10 mouse cellular contexts compared by ENCODE assay signal in genomic region chr9:20861821-20862220, GRCm38 (mm10). TPM values are rescaled to one million over a fixed set of nuclear protein-coding genes. Genes with fewer than 3 reads are reported as not detected.
A peak's percentile ranks its signal among the peaks of the same experiment; 100 is the strongest.
DNase-seq lines count a peak whose midpoint lies in the region; ATAC-seq and TF ChIP-seq lines count a peak whose summit lies in the region.
"Had no signal": no experiment of that assay in that cellular context is flagged by ENCODE, and none has a peak within 500 bp of the region (broad histone marks: within the 10 kb centered on the region; RNA-seq: fewer than 3 reads in every experiment).

No protein-coding gene starts in this region.

- no peak overlapping the region for H3K4me3 ChIP-seq in forebrain, postnatal 0 days (ENCODE audit: low read depth, low read length)
- H3K4me3 ChIP-seq in forebrain, embryonic 13.5 days, result no peak overlapping the region
- no peak overlapping the region for H3K4me3 ChIP-seq in midbrain, embryonic 14.5 days (replicated peaks; ENCODE audit: low read depth, low read length)
- H3K4me3 ChIP-seq in midbrain, embryonic 15.5 days, result no peak overlapping the region
- H3K4me3 ChIP-seq in embryonic facial prominence, embryonic 11.5 days (ENCODE audit: low read depth, low read length), result no peak overlapping the region
- no peak overlapping the region for H3K4me3 ChIP-seq in heart, embryonic 11.5 days (ENCODE audit: low read depth, low read length)
- H3K4me3 ChIP-seq: heart, embryonic 15.5 days; myocyte had no signal

- H3K9me3 ChIP-seq in forebrain, postnatal 0 days (ENCODE audit: low read length), result no peaks in the 10 kb centered on the region
- H3K9me3 ChIP-seq in forebrain, embryonic 13.5 days (replicated peaks), result no peaks in the 10 kb centered on the region
- H3K9me3 ChIP-seq in midbrain, embryonic 14.5 days (ENCODE audit: control insufficient read depth, low read length), result no peaks in the 10 kb centered on the region
- H3K9me3 ChIP-seq in midbrain, embryonic 15.5 days, result no peaks in the 10 kb centered on the region
- no peaks in the 10 kb centered on the region for H3K9me3 ChIP-seq in embryonic facial prominence, embryonic 11.5 days (replicated peaks; ENCODE audit: control insufficient read depth, low read length)
- no peaks in the 10 kb centered on the region for H3K9me3 ChIP-seq in heart, embryonic 11.5 days (replicated peaks; ENCODE audit: control insufficient read depth, low read length)
- H3K9me3 ChIP-seq: heart, embryonic 15.5 days had no signal

- ATAC-seq in forebrain, postnatal 0 days, result no peak
- ATAC-seq in forebrain, embryonic 13.5 days, result no peak
- ATAC-seq in midbrain, embryonic 14.5 days (ENCODE audit: low FRiP score, low TSS enrichment), result no peak
- ATAC-seq in midbrain, embryonic 15.5 days (replicated peaks), result no peak
- no peak for ATAC-seq in embryonic facial prominence, embryonic 11.5 days (replicated peaks; ENCODE audit: insufficient number of reproducible peaks, low FRiP score, low TSS enrichment, low read depth)
- no peak for ATAC-seq in heart, embryonic 11.5 days (replicated peaks; ENCODE audit: insufficient number of reproducible peaks, low FRiP score, low TSS enrichment)

- WGBS in forebrain, postnatal 0 days, result 6% methylated on average over 4 of the region's 4 CpGs
- 12% methylated on average over 4 of the region's 4 CpGs for WGBS in forebrain, embryonic 13.5 days
- WGBS in midbrain, embryonic 14.5 days, result 8% methylated on average over 4 of the region's 4 CpGs
- WGBS in midbrain, embryonic 15.5 days, result 11% methylated on average over 4 of the region's 4 CpGs
- 5% methylated on average over 4 of the region's 4 CpGs for WGBS in embryonic facial prominence, embryonic 11.5 days
- 11% methylated on average over 4 of the region's 4 CpGs for WGBS in heart, embryonic 11.5 days (ENCODE audit: insufficient replicate concordance)

- no peak overlapping the region for H3K9ac ChIP-seq in forebrain, postnatal 0 days
- no peak overlapping the region for H3K9ac ChIP-seq in forebrain, embryonic 13.5 days
- H3K9ac ChIP-seq in midbrain, embryonic 14.5 days (replicated peaks; ENCODE audit: low read length), result no peak overlapping the region
- no peak overlapping the region for H3K9ac ChIP-seq in midbrain, embryonic 15.5 days
- no peak overlapping the region for H3K9ac ChIP-seq in embryonic facial prominence, embryonic 11.5 days (replicated peaks; ENCODE audit: low read length)
- H3K9ac ChIP-seq in heart, embryonic 11.5 days (ENCODE audit: low read depth, low read length), result no peak overlapping the region
- H3K9ac ChIP-seq: heart, embryonic 15.5 days had no signal

- no peaks in the 10 kb centered on the region for H3K4me1 ChIP-seq in forebrain, postnatal 0 days (ENCODE audit: insufficient read depth)
- H3K4me1 ChIP-seq in forebrain, embryonic 13.5 days, result no peaks in the 10 kb centered on the region
- no peaks in the 10 kb centered on the region for H3K4me1 ChIP-seq in midbrain, embryonic 14.5 days (ENCODE audit: control insufficient read depth, insufficient read depth, low read length)
- H3K4me1 ChIP-seq in midbrain, embryonic 15.5 days, result no peaks in the 10 kb centered on the region
- H3K4me1 ChIP-seq in embryonic facial prominence, embryonic 11.5 days (ENCODE audit: control insufficient read depth, insufficient read depth, low read length), result no peaks in the 10 kb centered on the region
- no peaks in the 10 kb centered on the region for H3K4me1 ChIP-seq in heart, embryonic 11.5 days (ENCODE audit: control insufficient read depth, insufficient read depth, low read length)

- H3K27me3 ChIP-seq in forebrain, postnatal 0 days (ENCODE audit: insufficient read depth, low read length), result 0 out of 2 replicates have a peak, but pooled peaks cover 5% of the 10 kb centered on the region
- H3K27me3 ChIP-seq in forebrain, embryonic 13.5 days, result peaks cover 23% of the 10 kb centered on the region; the same call in 1 of the 2 replicates
- no peaks in the 10 kb centered on the region for H3K27me3 ChIP-seq in midbrain, embryonic 14.5 days (ENCODE audit: control insufficient read depth, insufficient read depth, low read length)
- H3K27me3 ChIP-seq in midbrain, embryonic 15.5 days (replicated peaks), result peaks cover 9% of the 10 kb centered on the region; the same call in 1 of the 2 replicates
- no peaks in the 10 kb centered on the region for H3K27me3 ChIP-seq in embryonic facial prominence, embryonic 11.5 days (ENCODE audit: control insufficient read depth, insufficient read depth, low read length)
- H3K27me3 ChIP-seq in splenic B cell, adult 2 months (ENCODE audit: control insufficient read depth, insufficient read depth, low read length, poor library complexity, severe bottlenecking), result no peaks in the 10 kb centered on the region
- H3K27me3 ChIP-seq in heart, embryonic 11.5 days (ENCODE audit: control insufficient read depth, insufficient read depth, low read length), result peaks cover 2% of the 10 kb centered on the region
- H3K27me3 ChIP-seq: heart, embryonic 15.5 days had no signal

- H3K4me2 ChIP-seq in forebrain, postnatal 0 days (ENCODE audit: low read depth), result no peak overlapping the region
- no peak overlapping the region for H3K4me2 ChIP-seq in forebrain, embryonic 13.5 days
- no peak overlapping the region for H3K4me2 ChIP-seq in midbrain, embryonic 14.5 days (ENCODE audit: low read length)
- H3K4me2 ChIP-seq in midbrain, embryonic 15.5 days, result no peak overlapping the region
- H3K4me2 ChIP-seq in embryonic facial prominence, embryonic 11.5 days (ENCODE audit: low read depth, low read length), result no peak overlapping the region
- no peak overlapping the region for H3K4me2 ChIP-seq in heart, embryonic 11.5 days
- H3K4me2 ChIP-seq: heart, embryonic 15.5 days had no signal

- no peak overlapping the region for H3K27ac ChIP-seq in forebrain, postnatal 0 days (ENCODE audit: low read depth, low read length)
- H3K27ac ChIP-seq in forebrain, embryonic 13.5 days, result no peak overlapping the region
- no peak overlapping the region for H3K27ac ChIP-seq in midbrain, embryonic 14.5 days (replicated peaks; ENCODE audit: low read depth, low read length)
- no peak overlapping the region for H3K27ac ChIP-seq in midbrain, embryonic 15.5 days
- no peak overlapping the region for H3K27ac ChIP-seq in embryonic facial prominence, embryonic 11.5 days (replicated peaks; ENCODE audit: low read depth, low read length)
- H3K27ac ChIP-seq in heart, embryonic 11.5 days (ENCODE audit: low read depth, low read length), result no peak overlapping the region
- H3K27ac ChIP-seq: heart, embryonic 15.5 days had no signal

- peak; percentile 55 for DNase-seq in forebrain, postnatal 0 days
- DNase-seq in midbrain, embryonic 14.5 days, result peak; percentile 62
- DNase-seq in embryonic facial prominence, embryonic 11.5 days (ENCODE audit: low spot score), result peak; percentile 68
- DNase-seq in splenic B cell, adult 2 months (ENCODE audit: low read depth, low spot score), result peak; percentile 65
- DNase-seq in urinary bladder, postnatal 14 days (ENCODE audit: low spot score), result no peak

- peak; percentile 64 for TF ChIP-seq CTCF in forebrain, postnatal 0 days (IDR thresholded peaks at IDR 0.05; ENCODE audit: low read depth)

- no peaks in the 10 kb centered on the region for H3K36me3 ChIP-seq in forebrain, postnatal 0 days (ENCODE audit: insufficient read depth)
- no peaks in the 10 kb centered on the region for H3K36me3 ChIP-seq in forebrain, embryonic 13.5 days (ENCODE audit: poor library complexity, severe bottlenecking)
- H3K36me3 ChIP-seq in midbrain, embryonic 14.5 days (ENCODE audit: control insufficient read depth, insufficient read depth, low read length), result no peaks in the 10 kb centered on the region
- no peaks in the 10 kb centered on the region for H3K36me3 ChIP-seq in midbrain, embryonic 15.5 days (replicated peaks)
- no peaks in the 10 kb centered on the region for H3K36me3 ChIP-seq in embryonic facial prominence, embryonic 11.5 days (replicated peaks; ENCODE audit: control insufficient read depth, insufficient read depth, low read depth, low read length)
- no peaks in the 10 kb centered on the region for H3K36me3 ChIP-seq in splenic B cell, adult 2 months (ENCODE audit: control insufficient read depth, insufficient read depth, low read length, poor library complexity, severe bottlenecking)
- no peaks in the 10 kb centered on the region for H3K36me3 ChIP-seq in heart, embryonic 11.5 days (ENCODE audit: control insufficient read depth, insufficient read depth, low read length)
- H3K36me3 ChIP-seq: heart, embryonic 15.5 days had no signal

RNA-seq across cellular contexts. Expression of gene A230050P20Rik, which starts 6.6 kb away (rescaled TPM):
- 18.0 and 22.1 TPM in 2 replicates for total RNA-seq in forebrain, postnatal 0 days (2014; rRNA removed)
- polyA plus RNA-seq in forebrain, postnatal 0 days (2015; fragmentation: Nextera tagmentation; extraction: Ambion mirVana), result 5.0 and 19.6 TPM in 2 replicates
- 1.1 and 1.2 TPM in 2 replicates for polyA plus RNA-seq in forebrain, embryonic 13.5 days (2015; fragmentation: Nextera tagmentation; extraction: Ambion mirVana)
- 1.3 and 1.9 TPM in 2 replicates for polyA plus RNA-seq in midbrain, embryonic 14.5 days (2014; fragmentation: Nextera tagmentation; extraction: Ambion mirVana)
- 6.8 and 7.3 TPM in 2 replicates for polyA plus RNA-seq in midbrain, embryonic 15.5 days (2015; fragmentation: Nextera tagmentation; extraction: Ambion mirVana)
- 0.64 and 1.1 TPM in 2 replicates for polyA plus RNA-seq in embryonic facial prominence, embryonic 11.5 days (2014; fragmentation: Nextera tagmentation; extraction: Ambion mirVana)
- polyA plus RNA-seq in heart, embryonic 11.5 days (2014; fragmentation: Nextera tagmentation; extraction: Ambion mirVana), result 2.1 TPM in 2 replicates

RNA-seq across cellular contexts. Expression of gene Angptl6, which starts 17.7 kb away (rescaled TPM):
- total RNA-seq in forebrain, postnatal 0 days (2014; rRNA removed), result 8.6 and 13.8 TPM in 2 replicates
- 16.4 and 20.6 TPM in 2 replicates for polyA plus RNA-seq in forebrain, postnatal 0 days (2015; fragmentation: Nextera tagmentation; extraction: Ambion mirVana)
- 8.5 and 11.1 TPM in 2 replicates for polyA plus RNA-seq in forebrain, embryonic 13.5 days (2015; fragmentation: Nextera tagmentation; extraction: Ambion mirVana)
- 11.1 and 14.4 TPM in 2 replicates for polyA plus RNA-seq in midbrain, embryonic 14.5 days (2014; fragmentation: Nextera tagmentation; extraction: Ambion mirVana)
- 15.3 and 16.8 TPM in 2 replicates for polyA plus RNA-seq in midbrain, embryonic 15.5 days (2015; fragmentation: Nextera tagmentation; extraction: Ambion mirVana)
- 1.6 and 3.2 TPM in 2 replicates for polyA plus RNA-seq in embryonic facial prominence, embryonic 11.5 days (2014; fragmentation: Nextera tagmentation; extraction: Ambion mirVana)
- 2.1 and 2.9 TPM in 2 replicates for polyA plus RNA-seq in heart, embryonic 11.5 days (2014; fragmentation: Nextera tagmentation; extraction: Ambion mirVana)

RNA-seq across cellular contexts. Expression of gene Ppan, which starts 26.2 kb away (rescaled TPM):
- 55.5 and 72.4 TPM in 2 replicates for total RNA-seq in forebrain, postnatal 0 days (2014; rRNA removed)
- 40.7 and 43.1 TPM in 2 replicates for polyA plus RNA-seq in forebrain, postnatal 0 days (2015; fragmentation: Nextera tagmentation; extraction: Ambion mirVana)
- 57.7 and 65.2 TPM in 2 replicates for polyA plus RNA-seq in forebrain, embryonic 13.5 days (2015; fragmentation: Nextera tagmentation; extraction: Ambion mirVana)
- 39.8 and 43.9 TPM in 2 replicates for polyA plus RNA-seq in midbrain, embryonic 14.5 days (2014; fragmentation: Nextera tagmentation; extraction: Ambion mirVana)
- polyA plus RNA-seq in midbrain, embryonic 15.5 days (2015; fragmentation: Nextera tagmentation; extraction: Ambion mirVana), result 49.1 and 50.5 TPM in 2 replicates
- polyA plus RNA-seq in embryonic facial prominence, embryonic 11.5 days (2014; fragmentation: Nextera tagmentation; extraction: Ambion mirVana), result 64.3 and 65.0 TPM in 2 replicates
- 43.6 and 46.2 TPM in 2 replicates for polyA plus RNA-seq in heart, embryonic 11.5 days (2014; fragmentation: Nextera tagmentation; extraction: Ambion mirVana)

RNA-seq across cellular contexts. Expression of gene Eif3g, which starts 36.6 kb away (rescaled TPM):
- total RNA-seq in forebrain, postnatal 0 days (2014; rRNA removed), result 129 and 137 TPM in 2 replicates
- 232 and 242 TPM in 2 replicates for polyA plus RNA-seq in forebrain, postnatal 0 days (2015; fragmentation: Nextera tagmentation; extraction: Ambion mirVana)
- polyA plus RNA-seq in forebrain, embryonic 13.5 days (2015; fragmentation: Nextera tagmentation; extraction: Ambion mirVana), result 327 and 332 TPM in 2 replicates
- polyA plus RNA-seq in midbrain, embryonic 14.5 days (2014; fragmentation: Nextera tagmentation; extraction: Ambion mirVana), result 231 and 234 TPM in 2 replicates
- polyA plus RNA-seq in midbrain, embryonic 15.5 days (2015; fragmentation: Nextera tagmentation; extraction: Ambion mirVana), result 245 and 249 TPM in 2 replicates
- 352 TPM in 2 replicates for polyA plus RNA-seq in embryonic facial prominence, embryonic 11.5 days (2014; fragmentation: Nextera tagmentation; extraction: Ambion mirVana)
- polyA plus RNA-seq in heart, embryonic 11.5 days (2014; fragmentation: Nextera tagmentation; extraction: Ambion mirVana), result 276 and 286 TPM in 2 replicates

RNA-seq across cellular contexts. Expression of gene Rdh8, which starts 43.5 kb away (rescaled TPM):
- total RNA-seq in forebrain, postnatal 0 days (2014; rRNA removed), result not detected in 2 replicates
- polyA plus RNA-seq in forebrain, postnatal 0 days (2015; fragmentation: Nextera tagmentation; extraction: Ambion mirVana), result not detected in 2 replicates
- polyA plus RNA-seq in forebrain, embryonic 13.5 days (2015; fragmentation: Nextera tagmentation; extraction: Ambion mirVana), result not detected in 2 replicates
- not detected in 2 replicates for polyA plus RNA-seq in midbrain, embryonic 14.5 days (2014; fragmentation: Nextera tagmentation; extraction: Ambion mirVana)
- not detected in 2 replicates for polyA plus RNA-seq in midbrain, embryonic 15.5 days (2015; fragmentation: Nextera tagmentation; extraction: Ambion mirVana)
- not detected in 2 replicates for polyA plus RNA-seq in embryonic facial prominence, embryonic 11.5 days (2014; fragmentation: Nextera tagmentation; extraction: Ambion mirVana)
- not detected in 2 replicates for polyA plus RNA-seq in heart, embryonic 11.5 days (2014; fragmentation: Nextera tagmentation; extraction: Ambion mirVana)
- polyA plus RNA-seq: heart, embryonic 15.5 days; myocyte had no signal
